Mouse (Mus musculus): Measurements from ENCODE around the gene Csrnp3. TPM values are rescaled to one million over a fixed set of nuclear protein-coding genes. Genes with fewer than 3 reads are reported as not detected.

Gene Csrnp3
- total and polyA plus RNA-seq, 3 experiments: not detected

GRCm38 (mm10) chr2:65926935-65927708 is 81.6 kb downstream of the Csrnp3 start:
- Histone ChIP-seq H3K9ac (ENCODE audit: control insufficient read depth, low read depth, low read length, poor library complexity, severe bottlenecking) (no peak overlapping the region), H3K27ac (ENCODE audit: control insufficient read depth, low read depth, low read length) (no peak overlapping the region), H3K79me2 (ENCODE audit: control insufficient read depth, insufficient read depth, low read length, poor library complexity) (no peaks in the 10 kb centered on the region), H3K4me1 (ENCODE audit: control insufficient read depth in 1 of 2, insufficient read depth in 2 of 2, low read length in 2 of 2) (no peaks in the 10 kb centered on the region), H3K9me3 (replicated peaks; ENCODE audit: insufficient read depth, low read length) (no peaks in the 10 kb centered on the region), H3K36me3 (ENCODE audit: control insufficient read depth in 1 of 2, insufficient read depth in 2 of 2, low read length in 2 of 2) (no peaks in the 10 kb centered on the region), H3K27me3 (ENCODE audit: control insufficient read depth in 1 of 2, insufficient read depth in 2 of 2, low read length in 2 of 2) (no peaks in the 10 kb centered on the region; a peak in 1 of 4 replicates), H3K4me3 (ENCODE audit: control insufficient read depth in 1 of 2, insufficient read depth in 1 of 2, low read depth in 2 of 2, low read length in 2 of 2) (no peak overlapping the region)
- TF ChIP-seq ZC3H11A (IDR thresholded peaks at IDR 0.05; ENCODE audit: low read depth, low read length) (no peak), POLR2AphosphoS2 (IDR thresholded peaks at IDR 0.05; ENCODE audit: low read length) (no peak), SMC3 (IDR thresholded peaks at IDR 0.05; ENCODE audit: low read depth, low read length) (no peak), TCF12 (IDR thresholded peaks at IDR 0.05; ENCODE audit: low read depth, low read length) (no peak), SIN3A (IDR thresholded peaks at IDR 0.05; ENCODE audit: low read length) (no peak), NELFE (IDR thresholded peaks at IDR 0.05; ENCODE audit: low read depth, low read length) (no peak), ETS1 (IDR thresholded peaks at IDR 0.05; ENCODE audit: low read depth, low read length) (no peak), MXI1 (IDR thresholded peaks at IDR 0.05; ENCODE audit: low read depth, low read length) (no peak), USF1 (IDR thresholded peaks at IDR 0.05; ENCODE audit: low read depth, low read length) (no peak), POLR2A (IDR thresholded peaks at IDR 0.05; ENCODE audit: control insufficient read depth in 1 of 2, insufficient read depth in 1 of 2, low read depth in 1 of 2, low read length in 2 of 2, poor library complexity in 1 of 2) (no peak), HCFC1 (IDR thresholded peaks at IDR 0.05; ENCODE audit: low read depth, low read length) (no peak), EP300 (IDR thresholded peaks at IDR 0.05; ENCODE audit: low read depth in 1 of 2, low read length in 2 of 2) (no peak), GABPA (IDR thresholded peaks at IDR 0.05; ENCODE audit: low read depth, low read length) (no peak), ZMIZ1 (IDR thresholded peaks at IDR 0.05; ENCODE audit: low read depth, low read length) (no peak), POLR2AphosphoS5 (IDR thresholded peaks at IDR 0.05; ENCODE audit: borderline replicate concordance, low read depth, low read length) (no peak), RCOR1 (IDR thresholded peaks at IDR 0.05; ENCODE audit: low read depth, low read length) (no peak), MAZ (IDR thresholded peaks at IDR 0.05; ENCODE audit: low read depth, low read length) (no peak), TBP (IDR thresholded peaks at IDR 0.05; ENCODE audit: low read depth, low read length) (no peak), KAT2A (conservative IDR thresholded peaks at IDR 0.05; ENCODE audit: low read depth, low read length) (no peak), E2F4 (IDR thresholded peaks at IDR 0.05; ENCODE audit: borderline replicate concordance, low read depth, low read length) (no peak)
- no peak for DNase-seq (ENCODE audit: low read depth, low spot score)

DNA sequence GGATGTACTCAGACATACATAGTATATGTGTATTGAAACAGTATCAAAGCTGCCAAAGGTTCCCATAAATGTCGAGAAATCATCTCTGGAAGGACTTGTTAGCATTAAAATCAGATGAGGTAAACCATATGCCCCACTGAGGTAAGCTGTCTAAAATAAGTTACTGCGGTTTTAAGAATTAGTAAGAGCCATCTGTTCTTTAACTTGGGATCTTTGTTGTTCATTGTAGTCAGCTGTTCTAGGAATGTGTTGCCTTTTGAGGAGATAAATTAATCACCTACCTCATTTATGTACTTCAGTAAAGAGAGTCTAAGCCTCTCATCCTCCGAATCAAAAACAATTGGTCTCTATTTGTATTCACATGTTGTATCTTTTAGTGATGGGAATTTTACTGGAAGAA is 83.7 kb downstream of the Csrnp3 start:
- no peak overlapping the region for H3K27ac ChIP-seq (ENCODE audit: control insufficient read depth, low read depth, low read length)
- no peak overlapping the region for H3K9ac ChIP-seq (ENCODE audit: control insufficient read depth, low read depth, low read length, poor library complexity, severe bottlenecking)
- no peaks in the 10 kb centered on the region for H3K4me1 ChIP-seq (ENCODE audit: control insufficient read depth in 1 of 2, insufficient read depth in 2 of 2, low read length in 2 of 2)
- no peak for DNase-seq (ENCODE audit: low read depth, low spot score)
- no peak overlapping the region for H3K4me3 ChIP-seq (ENCODE audit: control insufficient read depth in 1 of 2, insufficient read depth in 1 of 2, low read depth in 2 of 2, low read length in 2 of 2)
- H3K27me3 ChIP-seq (ENCODE audit: control insufficient read depth in 1 of 2, insufficient read depth in 2 of 2, low read length in 2 of 2): no peaks in the 10 kb centered on the region; a peak in 1 of 4 replicates
- H3K36me3 ChIP-seq (ENCODE audit: control insufficient read depth in 1 of 2, insufficient read depth in 2 of 2, low read length in 2 of 2): no peaks in the 10 kb centered on the region
- no peaks in the 10 kb centered on the region for H3K79me2 ChIP-seq (ENCODE audit: control insufficient read depth, insufficient read depth, low read length, poor library complexity)
- no peaks in the 10 kb centered on the region for H3K9me3 ChIP-seq (replicated peaks; ENCODE audit: insufficient read depth, low read length)
- TF ChIP-seq POLR2A (IDR thresholded peaks at IDR 0.05; ENCODE audit: control insufficient read depth in 1 of 2, insufficient read depth in 1 of 2, low read depth in 1 of 2, low read length in 2 of 2, poor library complexity in 1 of 2) (no peak), UBTF (IDR thresholded peaks at IDR 0.05; ENCODE audit: borderline replicate concordance, insufficient read depth, low read depth, low read length) (no peak), GATA1 (IDR thresholded peaks at IDR 0.05; ENCODE audit: low read depth, low read length) (no peak), NRF1 (IDR thresholded peaks at IDR 0.05; ENCODE audit: insufficient read depth, low read depth, low read length, poor library complexity, severe bottlenecking) (no peak), USF2 (IDR thresholded peaks at IDR 0.05; ENCODE audit: borderline replicate concordance in 1 of 2, insufficient read depth in 1 of 2, low read depth in 1 of 2, low read length in 2 of 2) (no peak), TAL1 (IDR thresholded peaks at IDR 0.05; ENCODE audit: low read length) (no peak), E2F4 (IDR thresholded peaks at IDR 0.05; ENCODE audit: borderline replicate concordance, low read depth, low read length) (no peak), EP300 (IDR thresholded peaks at IDR 0.05; ENCODE audit: low read depth in 1 of 2, low read length in 2 of 2) (no peak), KAT2A (conservative IDR thresholded peaks at IDR 0.05; ENCODE audit: low read depth, low read length) (no peak), SMC3 (IDR thresholded peaks at IDR 0.05; ENCODE audit: low read depth, low read length) (no peak), ZC3H11A (IDR thresholded peaks at IDR 0.05; ENCODE audit: low read depth, low read length) (no peak), TCF12 (IDR thresholded peaks at IDR 0.05; ENCODE audit: low read depth, low read length) (no peak), JUND (IDR thresholded peaks at IDR 0.05; ENCODE audit: low read depth, low read length) (no peak), MEF2A (IDR thresholded peaks at IDR 0.05; ENCODE audit: extremely low read depth, insufficient replicate concordance, low read depth, low read length, poor library complexity, severe bottlenecking) (no peak), RAD21 (IDR thresholded peaks at IDR 0.05; ENCODE audit: low read depth, low read length) (no peak), MAX (IDR thresholded peaks at IDR 0.05; ENCODE audit: low read length) (no peak), MAZ (IDR thresholded peaks at IDR 0.05; ENCODE audit: low read depth, low read length) (no peak)
